Mouse (Mus musculus): Measurements from ENCODE around the gene Col2a1. TPM values are rescaled to one million over a fixed set of nuclear protein-coding genes. Genes with fewer than 3 reads are reported as not detected.

Gene Col2a1
- total and polyA plus RNA-seq, 3 experiments = 0.06 to 0.13 TPM; not detected in 1

- H3K36me3 ChIP-seq (replicated peaks in 1 of 2; ENCODE audit: control insufficient read depth in 1 of 2, insufficient read depth in 1 of 2, low read length in 1 of 2) = no peaks in the 10 kb centered on the region
- TF ChIP-seq NRF1 (IDR thresholded peaks at IDR 0.05; ENCODE audit: low read depth, low read length) = no peak
- TF ChIP-seq PAX5 (IDR thresholded peaks at IDR 0.05; ENCODE audit: low read length) = no peak
- TF ChIP-seq JUN (IDR thresholded peaks at IDR 0.05; ENCODE audit: insufficient read depth, low read depth, low read length) = no peak
- no peak for TF ChIP-seq ETS1 (conservative IDR thresholded peaks at IDR 0.05; ENCODE audit: low read depth, low read length)
- TF ChIP-seq EP300 (IDR thresholded peaks at IDR 0.05; ENCODE audit: low read length) = no peak
- no peak for TF ChIP-seq ELF1 (IDR thresholded peaks at IDR 0.05; ENCODE audit: low read depth, low read length)
- TF ChIP-seq UBTF (IDR thresholded peaks at IDR 0.05; ENCODE audit: low read depth, low read length) = no peak
- no peak for TF ChIP-seq NELFE (IDR thresholded peaks at IDR 0.05; ENCODE audit: low read depth, low read length)
- no peak for TF ChIP-seq MAX (IDR thresholded peaks at IDR 0.05; ENCODE audit: low read length)
- TF ChIP-seq RAD21 (IDR thresholded peaks at IDR 0.05; ENCODE audit: low read depth, low read length) = no peak
- TF ChIP-seq ZC3H11A (IDR thresholded peaks at IDR 0.05; ENCODE audit: low read depth, low read length) = no peak
- H3K27ac ChIP-seq (ENCODE audit: insufficient read depth, low read depth) = no peak overlapping the region
- H3K4me3 ChIP-seq (replicated peaks in 1 of 3; ENCODE audit: low read depth in 2 of 3, low read length in 2 of 3, poor library complexity in 1 of 3) = no peak overlapping the region
- in situ Hi-C loops (cut with MboI; ENCODE audit: low pct_ligation_motif_present, low pct_unique_long_range_greater_than_20kb, low sequenced_read_pairs) = no loop called here
- H3K27me3 ChIP-seq (replicated peaks) = peaks cover 91% of the 10 kb centered on the region
- peaks cover 13% of the 10 kb centered on the region for H3K9me3 ChIP-seq (replicated peaks; ENCODE audit: low read length)
- no peaks in the 10 kb centered on the region for H3K79me2 ChIP-seq (replicated peaks; ENCODE audit: control insufficient read depth, extremely low read depth, insufficient read depth, poor library complexity, severe bottlenecking)
- no peak overlapping the region for H3K4me2 ChIP-seq (ENCODE audit: insufficient read depth, low read depth, poor library complexity, severe bottlenecking)
- DNase-seq (ENCODE audit: extremely low read depth) = no peak
- H3K4me1 ChIP-seq (ENCODE audit: control insufficient read depth in 1 of 2, insufficient read depth in 2 of 2) = peaks cover 0 to 4% of the 10 kb centered on the region in 2 experiments; a peak in 1 of 4 replicates
- H3K9ac ChIP-seq (ENCODE audit: insufficient read depth, low read depth) = no peak overlapping the region
- dilution Hi-C loops (cut with MboI; ENCODE audit: extremely low pct_ligation_motif_present, extremely low pct_unique_long_range_greater_than_20kb, low sequenced_read_pairs) = no loop called here
Observed at GRCm38 (mm10) chr15:98005181-98005580, 686 bp upstream of the Col2a1 start.

DNA sequence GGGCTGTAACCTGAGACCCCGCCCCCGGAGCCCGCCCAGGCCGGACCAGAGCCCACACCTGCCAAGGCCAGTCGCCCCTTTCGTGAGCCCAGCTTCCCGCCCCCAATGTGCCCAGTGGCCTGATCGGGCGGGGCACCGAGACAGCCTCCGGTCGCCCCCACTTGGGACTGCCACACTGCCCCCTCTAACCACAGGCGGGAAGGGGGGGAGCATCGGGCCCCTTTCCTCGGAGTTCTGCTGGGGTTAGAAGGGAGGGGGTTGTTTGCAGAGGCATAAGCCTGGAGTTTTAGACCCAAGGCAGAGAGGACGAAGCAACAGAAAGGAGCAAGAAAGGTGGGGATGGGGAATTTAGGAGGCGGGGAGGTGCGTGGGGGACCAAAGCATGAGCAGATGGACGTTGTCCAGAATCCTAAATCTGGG lies 255 bp upstream of the Col2a1 start:
- Histone ChIP-seq H3K9ac (ENCODE audit: insufficient read depth, low read depth) (no peak overlapping the region), H3K36me3 (replicated peaks in 1 of 2; ENCODE audit: control insufficient read depth in 1 of 2, insufficient read depth in 1 of 2, low read length in 1 of 2) (no peaks in the 10 kb centered on the region), H3K27ac (ENCODE audit: insufficient read depth, low read depth) (no peak overlapping the region), H3K27me3 (replicated peaks) (peaks cover 92% of the 10 kb centered on the region), H3K4me3 (replicated peaks in 1 of 3; ENCODE audit: low read depth in 2 of 3, low read length in 2 of 3, poor library complexity in 1 of 3) (no peak overlapping the region), H3K79me2 (replicated peaks; ENCODE audit: control insufficient read depth, extremely low read depth, insufficient read depth, poor library complexity, severe bottlenecking) (no peaks in the 10 kb centered on the region), H3K4me1 (ENCODE audit: control insufficient read depth in 1 of 2, insufficient read depth in 2 of 2) (peaks cover 0 to 4% of the 10 kb centered on the region in 2 experiments; a peak in 1 of 4 replicates), H3K9me3 (replicated peaks; ENCODE audit: low read length) (peaks cover 13% of the 10 kb centered on the region), H3K4me2 (ENCODE audit: insufficient read depth, low read depth, poor library complexity, severe bottlenecking) (no peak overlapping the region)
- no peak for DNase-seq (ENCODE audit: extremely low read depth)
- dilution Hi-C loops (cut with MboI; ENCODE audit: extremely low pct_ligation_motif_present, extremely low pct_unique_long_range_greater_than_20kb, low sequenced_read_pairs) = no loop called here
- in situ Hi-C loops (cut with MboI; ENCODE audit: low pct_ligation_motif_present, low pct_unique_long_range_greater_than_20kb, low sequenced_read_pairs) = no loop called here
- TF ChIP-seq MXI1 (IDR thresholded peaks at IDR 0.05; ENCODE audit: low read depth, low read length) = no peak
- no peak for TF ChIP-seq USF1 (IDR thresholded peaks at IDR 0.05; ENCODE audit: low read depth, low read length)
- TF ChIP-seq MAFK (IDR thresholded peaks at IDR 0.05; ENCODE audit: insufficient replicate concordance, low read length) = no peak
- no peak for TF ChIP-seq MAX (IDR thresholded peaks at IDR 0.05; ENCODE audit: low read length)
- no peak for TF ChIP-seq TBP (conservative IDR thresholded peaks at IDR 0.05; ENCODE audit: low read depth, low read length)
- no peak for TF ChIP-seq CHD1 (IDR thresholded peaks at IDR 0.05; ENCODE audit: low read depth, low read length)
- TF ChIP-seq CHD2 (IDR thresholded peaks at IDR 0.05; ENCODE audit: low read length) = no peak
- no peak for TF ChIP-seq KAT2A (IDR thresholded peaks at IDR 0.05; ENCODE audit: insufficient replicate concordance, low read length)
- TF ChIP-seq GABPA (IDR thresholded peaks at IDR 0.05; ENCODE audit: insufficient replicate concordance, low read depth, low read length) = no peak
- TF ChIP-seq SMC3 (IDR thresholded peaks at IDR 0.05; ENCODE audit: low read depth, low read length) = no peak
- no peak for TF ChIP-seq TCF12 (IDR thresholded peaks at IDR 0.05; ENCODE audit: low read depth, low read length)
- TF ChIP-seq CTCF (conservative IDR thresholded peaks at IDR 0.05 in 1 of 2, IDR thresholded peaks at IDR 0.05 in 1 of 2; ENCODE audit: low read depth in 2 of 2, low read length in 2 of 2) = no peak
- no peak for TF ChIP-seq EP300 (IDR thresholded peaks at IDR 0.05; ENCODE audit: low read length)
- TF ChIP-seq RCOR1 (conservative IDR thresholded peaks at IDR 0.05; ENCODE audit: low read depth, low read length) = no peak
- TF ChIP-seq NELFE (IDR thresholded peaks at IDR 0.05; ENCODE audit: low read depth, low read length) = no peak
- TF ChIP-seq UBTF (IDR thresholded peaks at IDR 0.05; ENCODE audit: low read depth, low read length) = no peak
- TF ChIP-seq POLR2AphosphoS2 (IDR thresholded peaks at IDR 0.05; ENCODE audit: low read depth, low read length) = no peak
- no peak for TF ChIP-seq USF2 (conservative IDR thresholded peaks at IDR 0.05; ENCODE audit: low read depth, low read length)
- no peak for TF ChIP-seq NRF1 (IDR thresholded peaks at IDR 0.05; ENCODE audit: low read depth, low read length)
